Mouse (Mus musculus) yolk sac, embryonic 10.5 days (tissue): ENCODE data around the gene Psd.

Experiments used
- DNase-seq: peaks from one replicate; pipeline ENCODE4 v3.0.0-alpha.2; 2017; ENCODE audit warnings: low spot score

Psd gene

GRCm38 (mm10) chr19:46305432-46306267 is 21.3 kb downstream of the Psd start:
- DNase-seq: peak; percentile 89

- DNase-seq: no peak
These were observed 22.0 kb downstream of the Psd start for GRCm38 (mm10) chr19:46304908-46305333.

GRCm38 (mm10) chr19:46304216-46304841 is 22.6 kb downstream of the Psd start, which contains the start of gene Nfkb2:
Nfkb2 (plus strand) TSS chr19:46304320.
- DNase-seq: peak; percentile 95

- no peak for DNase-seq
These were observed 23.4 kb downstream of the Psd start for GRCm38 (mm10) chr19:46303251-46304215.

- DNase-seq: no peak
These were observed 24.4 kb downstream of the Psd start for GRCm38 (mm10) chr19:46302551-46302950.

GRCm38 (mm10) chr19:46300294-46301045 is 26.5 kb downstream of the Psd start:
- no peak for DNase-seq

- DNase-seq: no peak
These were observed 30.0 kb downstream of the Psd start for GRCm38 (mm10) chr19:46296938-46297337.

GRCm38 (mm10) chr19:46290535-46291105 is 36.3 kb downstream of the Psd start:
- DNase-seq: no peak

- no peak for DNase-seq
These were observed 39.4 kb downstream of the Psd start for GRCm38 (mm10) chr19:46287566-46287965.

GRCm38 (mm10) chr19:46286926-46287325 is 40.0 kb downstream of the Psd start:
- no peak for DNase-seq

- no peak for DNase-seq
These were observed 40.9 kb downstream of the Psd start for GRCm38 (mm10) chr19:46286047-46286446.

- DNase-seq: no peak
These were observed 41.3 kb downstream of the Psd start for GRCm38 (mm10) chr19:46285631-46286030.

GRCm38 (mm10) chr19:46284686-46285085 is 42.3 kb downstream of the Psd start:
- DNase-seq: no peak

GRCm38 (mm10) chr19:46282081-46282849 is 44.7 kb downstream of the Psd start:
- DNase-seq: no peak

- no peak for DNase-seq
These were observed 51.6 kb downstream of the Psd start for GRCm38 (mm10) chr19:46275307-46275706.

- no peak for DNase-seq
These were observed 62.2 kb downstream of the Psd start for GRCm38 (mm10) chr19:46264762-46265161.
